Mouse (Mus musculus): ENCODE data around the gene Hfe2.

DNA sequence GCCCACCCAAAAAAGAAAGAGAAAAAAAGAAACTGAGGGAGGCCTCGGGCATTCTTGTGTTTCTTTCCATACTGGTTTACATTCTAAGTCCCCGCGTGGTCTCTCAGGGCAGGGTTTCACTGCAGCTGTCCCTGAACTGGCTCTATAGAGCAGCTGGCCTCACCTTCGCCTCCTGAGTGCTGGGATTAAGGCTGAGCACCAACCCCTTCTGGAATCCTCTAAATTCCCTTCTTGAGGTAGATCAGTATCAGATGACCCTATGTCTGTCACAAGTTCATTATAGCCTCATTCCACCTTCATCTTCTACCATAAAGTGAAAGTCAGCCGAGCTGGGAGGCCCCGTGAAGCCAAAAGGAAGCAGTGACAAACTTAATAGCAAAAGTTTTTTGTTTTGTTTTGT, 47.4 kb upstream of the Hfe2 start:
- no peak for TF ChIP-seq CTCF (IDR thresholded peaks at IDR 0.05; ENCODE audit: low read depth)
- no peak for TF ChIP-seq EP300 (optimal IDR thresholded peaks at IDR 0.05)
